Mouse (Mus musculus) ES-Bruce4 (cell line): ENCODE data around the gene Il10ra.

Experiments
- CTCF ChIP-seq: IDR thresholded peaks from one replicate; pipeline ENCODE4 v1.8.1; 2011; ENCODE audit warnings: low read depth, low read length
- POLR2A ChIP-seq: IDR thresholded peaks from one replicate; pipeline ENCODE4 v1.8.1; 2011; ENCODE audit warnings: low read length; ENCODE audit not compliant: insufficient read depth

DNA sequence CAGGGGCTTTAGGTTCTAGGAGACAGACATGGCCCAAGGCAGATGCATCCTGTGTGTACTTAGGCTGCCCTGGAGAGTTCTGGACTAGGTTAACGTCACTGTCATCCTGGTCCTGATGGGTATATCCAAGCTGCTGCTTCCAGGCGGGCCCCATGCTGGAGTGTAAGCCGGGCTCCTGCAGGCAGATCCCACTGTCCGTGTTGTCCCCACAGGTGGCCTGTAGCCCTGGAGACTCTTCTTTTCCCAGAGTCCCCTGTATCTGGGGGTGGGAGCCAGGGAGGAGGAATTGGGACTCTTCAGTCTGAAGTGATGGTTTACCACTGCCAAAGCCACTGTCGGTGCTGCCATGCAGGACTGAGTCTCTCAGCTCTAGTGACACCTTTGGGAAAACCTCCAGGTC lies 13.0 kb downstream of the Il10ra start:
- TF ChIP-seq CTCF = no peak
- no peak for TF ChIP-seq POLR2A
